Mouse (Mus musculus): ENCODE data around the gene Kmt2c.
"Not testable (repeated sequence)": the region's sequence is repeated elsewhere in the genome, so short reads cannot be mapped to it uniquely, and the experiment has no call there.

The Kmt2c gene

GRCm38 (mm10) chr5:25516301-25516895, 17.8 kb upstream of the Kmt2c start:
- no peak for DNase-seq (ENCODE audit: low read depth, low spot score)

- DNase-seq (ENCODE audit: low read depth, low spot score): no peak
These were observed 17.2 kb upstream of the Kmt2c start, which contains the start of gene Cct8l1 for GRCm38 (mm10) chr5:25515767-25516166. TSS of gene Cct8l1 (plus strand) at chr5:25516067.

DNA sequence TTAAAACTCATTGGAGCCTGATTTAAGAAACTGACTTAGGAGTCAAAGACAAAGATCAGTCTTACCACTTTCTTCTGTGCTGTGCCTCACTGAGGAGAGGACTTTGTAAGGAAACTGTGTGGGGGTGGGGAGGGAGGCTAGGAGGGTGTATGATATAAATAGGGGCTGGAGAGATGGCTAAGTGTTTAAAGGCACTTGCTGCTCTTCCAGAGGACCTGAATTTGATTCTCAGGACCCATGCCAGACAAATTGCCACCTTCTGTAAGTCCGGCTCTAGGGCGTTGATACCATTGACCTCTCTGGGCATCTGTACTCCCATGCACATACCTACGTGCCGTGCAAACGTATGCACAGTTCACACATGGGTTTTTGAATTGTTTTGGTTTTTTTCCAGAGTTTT, 7.5 kb upstream of the Kmt2c start:
- no peak for DNase-seq (ENCODE audit: low read depth, low spot score)

GRCm38 (mm10) chr5:25500686-25501085, 2.1 kb upstream of the Kmt2c start:
- DNase-seq (ENCODE audit: low read depth, low spot score): no peak

GRCm38 (mm10) chr5:25499423-25500398, 1.1 kb upstream of the Kmt2c start:
- DNase-seq (ENCODE audit: low read depth, low spot score): peak; percentile 97

GRCm38 (mm10) chr5:25498821-25499422, 339 bp upstream of the Kmt2c start:
- peak; percentile 91 for DNase-seq (ENCODE audit: low read depth, low spot score)

DNA sequence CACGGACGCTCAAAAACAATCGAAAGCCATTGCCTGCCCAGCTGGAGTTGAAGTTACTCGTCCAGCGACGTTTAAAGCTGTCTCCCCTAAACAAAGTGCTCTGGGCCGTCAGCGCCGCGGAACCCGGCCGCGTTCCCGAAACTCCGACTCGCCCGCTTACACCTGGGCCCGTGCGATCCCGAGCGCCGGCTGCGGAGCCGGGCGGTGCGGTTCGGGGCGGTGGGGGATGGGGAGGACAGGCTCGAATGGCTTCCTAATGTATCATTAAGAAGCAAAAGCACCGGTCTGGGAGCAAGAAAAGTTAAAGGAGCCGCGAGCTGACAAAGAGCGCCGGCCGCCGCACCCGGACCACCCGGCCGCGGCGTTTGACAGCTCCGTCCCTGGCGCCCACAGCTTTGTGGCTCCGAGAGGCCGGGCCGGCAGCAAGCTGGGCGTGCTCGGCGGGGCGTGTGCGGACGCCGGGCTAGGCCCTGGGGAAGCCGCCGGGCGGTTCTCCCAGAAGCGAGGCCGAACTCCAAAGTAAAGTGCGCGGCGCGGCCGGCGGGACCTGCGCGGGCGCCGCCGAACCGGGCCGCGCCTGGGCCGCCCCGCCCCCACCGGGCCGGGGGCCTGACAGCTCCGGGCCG, 750 bp downstream of the Kmt2c start:
- peak; percentile 73 for DNase-seq (ENCODE audit: low read depth, low spot score)

GRCm38 (mm10) chr5:25497369-25497719, 1.2 kb downstream of the Kmt2c start:
- no peak for DNase-seq (ENCODE audit: low read depth, low spot score)

- peak; percentile 49 for DNase-seq (ENCODE audit: low read depth, low spot score)
These were observed 1.9 kb downstream of the Kmt2c start for GRCm38 (mm10) chr5:25496652-25497051.

GRCm38 (mm10) chr5:25478863-25479262, 19.7 kb downstream of the Kmt2c start:
- DNase-seq (ENCODE audit: low read depth, low spot score): no peak

- DNase-seq (ENCODE audit: low read depth, low spot score): no peak
These were observed 22.8 kb downstream of the Kmt2c start for GRCm38 (mm10) chr5:25475789-25476188.

GRCm38 (mm10) chr5:25472070-25472469, 26.5 kb downstream of the Kmt2c start:
- no peak for DNase-seq (ENCODE audit: low read depth, low spot score)

DNA sequence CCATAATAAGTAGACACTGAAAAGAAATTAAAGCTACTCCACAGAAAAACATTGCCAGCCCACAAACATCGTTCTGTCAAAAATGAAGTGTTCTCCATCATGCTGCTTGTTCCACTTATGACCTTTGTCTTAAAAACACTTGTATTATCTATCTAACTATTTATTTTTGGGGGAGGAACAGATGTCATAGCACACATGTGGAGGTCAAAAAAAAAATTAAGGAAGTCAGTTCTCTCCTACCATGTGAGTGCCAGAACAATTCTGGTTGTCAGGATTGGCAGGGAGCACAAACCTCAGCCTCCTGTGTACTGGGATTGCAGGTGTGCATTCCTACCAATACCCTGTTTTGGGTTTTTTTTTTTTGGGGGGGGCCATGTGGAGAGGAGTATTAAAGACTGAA, 36.6 kb downstream of the Kmt2c start:
- DNase-seq (ENCODE audit: low read depth, low spot score): no peak

DNA sequence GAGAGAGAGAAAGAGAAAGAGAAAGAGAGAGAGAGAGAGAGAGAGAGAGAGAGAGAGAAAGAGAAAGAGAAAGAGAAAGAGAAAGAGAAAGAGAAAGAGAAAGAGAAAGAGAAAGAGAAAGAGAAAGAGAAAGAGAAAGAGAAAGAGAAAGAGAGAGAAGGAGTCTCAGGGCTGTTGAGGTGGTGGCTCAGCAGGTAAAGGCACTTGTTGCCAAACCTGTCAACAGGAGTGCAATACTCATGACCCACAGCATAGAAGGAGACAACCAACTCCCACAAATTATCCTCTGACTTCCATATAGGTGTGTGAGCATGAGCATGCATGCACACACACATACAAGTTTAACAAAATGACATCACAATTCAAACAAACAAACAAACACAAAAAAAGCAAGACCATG, 43.2 kb downstream of the Kmt2c start:
- DNase-seq (ENCODE audit: low read depth, low spot score): not testable (repeated sequence)

DNA sequence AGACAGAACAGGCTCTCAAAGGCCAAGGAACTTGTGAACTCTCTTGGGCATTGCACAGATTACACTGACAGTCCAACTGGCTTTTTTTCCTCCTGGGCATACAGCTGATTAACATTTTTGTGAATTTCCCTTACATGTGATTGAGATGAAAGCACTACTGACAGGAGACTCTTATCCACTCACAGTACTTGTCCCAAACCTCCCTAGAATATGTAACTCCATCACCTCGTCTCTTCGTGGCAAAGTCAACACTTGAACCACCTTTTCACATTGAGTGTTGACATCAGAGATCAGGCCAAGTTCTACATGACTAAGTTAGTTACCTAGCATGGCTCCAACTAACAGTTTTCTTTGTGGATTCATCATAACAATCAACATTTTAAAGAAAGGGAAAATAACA, 45.9 kb downstream of the Kmt2c start:
- DNase-seq (ENCODE audit: low read depth, low spot score): no peak

DNA sequence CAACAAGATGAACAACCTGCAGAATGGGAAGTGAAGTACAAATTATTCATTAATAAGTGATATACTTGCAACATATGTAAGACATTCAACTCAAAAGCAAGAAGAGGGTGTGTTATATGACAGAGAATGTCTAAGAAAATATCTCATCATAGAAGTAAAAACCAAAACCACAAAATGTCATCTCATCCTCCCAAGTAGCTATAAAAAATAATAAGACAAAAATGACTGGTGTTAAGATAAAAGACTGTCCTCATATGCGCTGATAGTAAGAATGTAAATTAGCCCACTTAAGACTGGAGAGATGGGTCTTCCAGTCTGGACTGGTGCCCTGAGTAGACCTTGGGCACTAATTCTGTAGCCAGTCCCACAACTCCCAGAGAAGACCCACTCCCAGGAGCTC, 61.1 kb downstream of the Kmt2c start:
- DNase-seq (ENCODE audit: low read depth, low spot score): no peak

DNA sequence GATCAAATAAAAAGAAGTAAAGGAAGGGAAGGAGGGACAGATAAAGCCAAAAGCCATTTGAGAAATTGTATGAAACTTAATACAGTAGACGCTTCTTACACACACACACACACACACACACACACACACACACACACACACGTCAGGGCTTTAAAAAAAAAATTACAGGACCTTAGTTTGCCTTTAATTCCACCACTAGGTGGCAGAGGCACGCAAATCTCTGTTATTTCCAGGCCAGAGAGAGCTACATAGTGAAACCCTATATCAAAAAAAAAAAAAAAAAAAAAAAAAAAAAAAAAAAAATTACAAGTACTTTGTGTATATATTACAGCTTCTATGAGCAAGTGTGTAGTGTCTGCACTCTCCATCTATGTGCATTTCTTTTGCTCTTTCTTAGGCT, 62.5 kb downstream of the Kmt2c start:
- DNase-seq (ENCODE audit: low read depth, low spot score): peak; percentile 74

- DNase-seq (ENCODE audit: low read depth, low spot score): no peak
These were observed 76.0 kb downstream of the Kmt2c start for GRCm38 (mm10) chr5:25422576-25422975.

- DNase-seq (ENCODE audit: low read depth, low spot score): peak; percentile 70
These were observed 78.0 kb downstream of the Kmt2c start for GRCm38 (mm10) chr5:25420601-25421000.

- no peak for DNase-seq (ENCODE audit: low read depth, low spot score)
These were observed 83.2 kb downstream of the Kmt2c start for GRCm38 (mm10) chr5:25415382-25415781.

- DNase-seq (ENCODE audit: low read depth, low spot score): no peak
These were observed 101.9 kb downstream of the Kmt2c start for GRCm38 (mm10) chr5:25396727-25397126.

GRCm38 (mm10) chr5:25392655-25393054, 105.9 kb downstream of the Kmt2c start:
- DNase-seq (ENCODE audit: low read depth, low spot score): no peak
